Mouse (Mus musculus) frontal cortex, postnatal 10 days (tissue): ENCODE results near the gene Gm9767.

Source experiments
- DNase-seq, 2 experiments: peaks; one replicate each; pipeline ENCODE4 v3.0.0; 2022; ENCODE audit warnings: low spot score in 2 of 2, mixed read lengths in 1 of 2

Gene Gm9767

DNA sequence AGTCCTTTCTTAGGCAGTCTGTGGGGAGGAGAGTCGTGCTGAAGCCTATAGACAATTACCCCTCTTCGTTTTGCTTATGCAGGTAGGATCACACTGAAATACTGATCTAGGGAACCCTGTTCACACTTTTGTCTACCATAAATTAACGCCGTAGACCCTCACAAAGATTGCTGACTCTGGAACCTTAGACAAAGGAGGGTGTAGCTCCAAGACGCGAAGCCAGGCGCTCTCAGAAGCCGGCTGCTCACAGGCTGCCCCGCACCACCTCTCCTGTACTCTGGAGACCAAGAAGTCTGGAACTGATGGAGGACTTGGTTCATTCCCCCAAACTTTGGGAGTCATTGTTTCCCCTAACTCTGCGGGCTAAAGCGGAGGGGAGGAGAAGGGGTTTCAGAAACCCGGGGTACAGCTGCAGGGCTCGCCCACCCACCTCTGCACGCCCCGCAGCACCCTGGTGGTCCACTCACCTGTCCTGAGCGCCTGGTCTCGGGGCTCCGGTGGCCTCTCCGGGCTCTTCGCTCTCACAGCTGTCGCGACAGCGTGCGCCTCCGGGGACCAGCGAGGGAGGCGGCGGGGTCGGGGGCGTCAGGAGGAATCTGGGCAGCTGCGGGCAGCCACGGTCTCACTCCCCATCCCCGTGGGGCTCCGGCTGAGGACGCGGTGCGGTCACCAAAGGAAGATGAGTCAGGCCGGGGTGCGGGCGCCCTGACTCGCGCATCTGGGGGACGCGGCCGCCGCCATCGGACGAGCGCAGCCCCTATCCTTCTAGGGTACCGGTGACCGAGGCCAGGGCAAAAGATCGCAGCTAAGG, at the start of gene Gm9767:
TSS of gene Gm9767 (plus strand) at position 585 of the 811 bp plus-strand sequence.
- DNase-seq = peak; percentile 10 to 34

DNA sequence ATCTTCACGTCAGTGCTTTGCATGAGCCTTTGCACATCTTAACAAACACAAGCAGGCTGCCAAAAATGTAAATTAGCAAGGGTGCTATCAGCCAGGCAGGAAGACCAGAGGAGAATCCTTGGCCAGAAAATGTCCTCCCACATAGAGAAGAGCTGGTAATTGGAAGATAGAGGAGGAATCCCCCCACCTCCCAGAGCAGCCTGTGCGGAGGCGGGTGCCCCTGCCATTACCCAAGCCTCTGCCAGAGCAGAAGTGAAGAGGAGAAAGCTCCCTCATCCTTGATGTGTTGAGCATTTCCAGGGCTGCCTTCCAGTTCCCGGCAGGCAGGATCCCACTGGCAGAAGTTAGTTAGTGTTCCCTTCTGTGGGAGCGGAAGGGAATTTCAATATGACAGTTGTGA, 43.1 kb upstream of the Gm9767 start:
- peak; percentile 61 to 79 for DNase-seq

DNA sequence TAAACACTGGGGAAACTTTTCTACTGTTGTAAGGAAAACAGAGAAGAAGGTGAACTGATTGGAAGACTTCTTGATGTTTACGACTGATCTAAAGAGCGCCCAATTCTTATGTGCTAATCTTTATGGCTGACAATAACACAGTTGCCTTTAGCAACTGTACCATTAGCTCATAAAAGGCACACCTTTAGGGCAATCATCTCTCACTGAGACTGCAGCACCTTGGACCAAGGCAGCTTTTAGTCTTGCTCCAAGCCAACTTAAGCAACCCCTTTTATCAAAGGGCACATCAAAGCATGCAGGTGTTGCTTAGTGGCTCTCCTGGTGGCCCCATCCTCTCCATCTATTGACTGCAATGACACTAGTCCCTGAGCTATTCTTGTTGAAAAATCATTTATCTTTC, 26.9 kb upstream of the Gm9767 start:
- DNase-seq = no peak

DNA sequence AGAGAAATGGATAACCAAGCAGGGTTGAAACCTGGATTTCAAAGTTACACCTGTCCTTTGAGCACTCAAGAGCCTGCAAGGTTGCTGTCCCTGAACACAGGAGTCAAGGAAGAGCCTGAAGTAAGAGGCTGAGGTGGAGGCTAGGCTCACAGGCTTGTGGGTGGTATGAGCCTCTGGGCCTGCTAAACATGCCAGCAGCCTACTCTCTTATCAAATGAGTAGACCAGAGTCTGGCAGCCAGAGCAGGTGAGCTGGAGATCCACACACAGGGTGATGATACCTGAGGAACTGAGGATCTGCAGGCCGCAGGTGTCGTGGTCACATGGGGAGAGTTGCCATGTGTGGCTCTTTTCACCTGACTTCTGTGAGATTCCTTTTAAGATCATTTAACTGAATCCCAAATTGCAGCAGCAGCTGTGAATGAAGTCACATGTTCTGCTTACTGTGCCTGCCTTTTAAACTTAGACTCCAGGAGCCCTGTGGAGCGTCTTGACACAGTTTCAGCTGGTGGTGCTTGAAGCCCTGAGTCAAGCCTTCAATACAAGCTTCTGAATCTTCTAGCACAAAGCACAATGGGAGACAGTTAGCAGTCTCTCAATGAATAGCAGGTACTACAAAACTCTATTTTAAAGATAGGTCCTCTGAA, 18.3 kb upstream of the Gm9767 start:
- no peak for DNase-seq

DNA sequence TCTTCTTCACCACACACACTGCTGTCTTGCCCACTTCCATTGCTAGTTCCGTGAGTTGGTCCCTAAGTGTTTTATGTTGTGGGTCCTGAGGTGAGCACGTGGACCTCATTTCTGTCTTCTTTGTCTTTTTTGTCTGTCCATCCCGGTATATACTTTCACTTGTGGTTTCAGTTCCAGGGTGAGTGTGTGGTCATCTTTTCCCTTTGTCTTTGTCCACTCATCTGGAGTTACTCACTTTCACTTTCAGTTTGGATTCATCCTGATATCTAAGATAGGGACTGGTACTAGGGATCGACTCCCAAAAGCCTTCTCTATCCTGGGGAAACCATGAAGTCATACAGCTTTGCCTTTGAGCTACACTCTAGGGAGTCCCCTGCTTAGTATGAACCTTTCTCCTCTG, 15.0 kb upstream of the Gm9767 start:
- DNase-seq = no peak

DNA sequence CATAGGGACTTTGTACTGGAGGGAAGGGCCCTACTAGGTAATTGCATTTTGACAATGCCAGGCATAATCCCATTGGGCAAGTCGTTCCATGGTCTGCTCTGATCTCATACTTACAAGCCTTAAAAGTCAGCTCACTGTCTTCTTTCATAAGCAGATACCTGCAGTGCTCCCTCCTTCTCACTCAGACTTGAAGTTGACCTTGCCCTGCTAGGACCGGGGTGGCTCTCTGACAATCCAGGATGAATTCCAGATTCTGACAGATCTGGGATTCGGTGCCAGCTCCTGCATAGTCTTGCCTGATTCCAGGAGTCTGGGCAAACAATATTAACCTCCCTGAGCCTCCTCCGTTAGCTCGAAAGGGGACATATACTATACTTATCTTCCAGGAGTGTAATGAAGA, 6.1 kb upstream of the Gm9767 start:
- no peak for DNase-seq

DNA sequence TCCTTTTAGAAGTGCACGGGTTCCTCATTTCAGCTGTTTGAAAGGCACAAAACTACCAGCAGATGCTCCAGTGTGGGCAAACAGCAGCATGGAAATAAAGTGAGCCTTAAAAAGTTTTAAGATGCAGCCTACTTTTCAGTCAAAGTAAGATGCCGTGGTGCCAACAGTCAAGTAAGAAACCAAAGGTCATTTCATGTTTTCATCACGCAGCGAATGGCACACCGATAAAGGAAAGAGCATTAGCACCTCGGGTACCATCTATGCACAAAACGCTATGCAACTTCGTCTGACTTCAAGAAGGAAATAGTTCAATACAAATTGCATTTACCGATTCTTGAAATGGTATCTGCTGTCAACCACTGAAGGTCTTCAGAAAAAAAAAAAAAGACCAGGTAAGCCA, 1.1 kb upstream of the Gm9767 start:
- no peak for DNase-seq

DNA sequence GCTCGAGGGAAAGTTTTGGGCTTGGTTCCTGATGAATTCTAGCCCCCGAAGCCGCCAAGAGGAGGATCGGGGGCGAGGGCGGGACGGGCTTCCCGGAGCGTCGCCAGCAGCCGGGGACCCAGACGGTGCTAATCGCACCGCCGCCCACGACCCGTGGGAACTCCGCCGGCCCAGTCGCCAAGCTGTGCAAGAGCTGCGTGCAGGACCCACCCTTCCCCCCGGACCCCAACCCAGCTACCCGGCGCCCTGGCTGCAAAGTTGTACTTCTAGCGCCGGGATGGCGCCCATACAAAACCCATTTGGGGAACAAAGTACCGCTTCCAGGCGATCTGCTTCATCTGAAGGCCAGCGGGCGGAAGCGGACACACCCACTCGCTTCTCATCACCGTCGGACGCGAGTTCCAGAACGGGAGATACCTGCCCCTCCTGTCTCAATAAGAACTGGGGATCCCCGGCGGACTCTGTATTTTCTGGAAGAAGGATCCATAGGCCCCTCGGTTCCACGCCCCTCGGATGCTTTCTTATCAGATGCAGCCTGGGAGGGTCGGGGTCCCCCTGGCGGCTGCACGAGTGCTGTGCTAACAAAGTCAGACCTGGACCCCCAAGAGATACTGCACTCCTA, 577 bp downstream of the Gm9767 start, which contains the start of gene Tmem200a:
TSS of gene Tmem200a (minus strand) at position 532 of the 622 bp plus-strand sequence.
- DNase-seq = peak; percentile 59 to 79

DNA sequence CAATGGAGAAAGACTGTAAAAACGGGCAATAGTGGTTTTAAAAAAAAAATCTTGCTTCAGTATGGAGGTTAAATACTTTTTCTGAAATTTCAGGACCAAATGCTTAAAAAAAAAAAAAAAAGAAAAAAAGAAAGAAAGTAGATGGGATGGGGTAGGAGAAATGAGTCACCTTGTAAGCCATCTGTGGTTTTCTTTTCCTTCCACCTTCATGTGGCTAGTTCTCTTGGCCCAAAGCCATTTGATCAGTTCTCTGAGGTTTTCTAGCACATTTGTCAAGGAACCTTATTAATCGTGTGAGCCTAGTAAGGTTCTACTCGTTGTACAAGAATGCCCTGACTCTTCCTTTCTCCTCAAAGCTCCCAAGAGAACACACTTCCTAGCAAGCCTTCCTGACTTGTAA, 1.6 kb downstream of the Gm9767 start:
- DNase-seq = no peak

DNA sequence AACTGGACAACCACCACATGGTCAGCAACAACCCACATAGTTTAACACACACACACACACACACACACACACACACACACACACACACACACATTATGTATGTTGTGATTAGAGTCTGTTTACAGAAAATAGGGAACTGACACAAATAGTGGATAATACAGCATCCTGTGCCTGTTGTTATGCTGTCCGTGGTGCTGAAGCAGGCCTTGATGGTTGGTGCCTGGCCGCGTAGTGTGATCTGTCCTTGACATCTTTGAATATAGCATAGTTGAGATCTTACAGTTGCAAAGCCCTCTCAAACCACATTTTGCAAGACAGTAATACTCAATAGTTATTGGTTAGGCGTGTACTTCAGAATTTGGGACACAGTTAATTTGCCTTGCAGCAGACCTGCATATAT, 4.0 kb downstream of the Gm9767 start:
- no peak for DNase-seq

DNA sequence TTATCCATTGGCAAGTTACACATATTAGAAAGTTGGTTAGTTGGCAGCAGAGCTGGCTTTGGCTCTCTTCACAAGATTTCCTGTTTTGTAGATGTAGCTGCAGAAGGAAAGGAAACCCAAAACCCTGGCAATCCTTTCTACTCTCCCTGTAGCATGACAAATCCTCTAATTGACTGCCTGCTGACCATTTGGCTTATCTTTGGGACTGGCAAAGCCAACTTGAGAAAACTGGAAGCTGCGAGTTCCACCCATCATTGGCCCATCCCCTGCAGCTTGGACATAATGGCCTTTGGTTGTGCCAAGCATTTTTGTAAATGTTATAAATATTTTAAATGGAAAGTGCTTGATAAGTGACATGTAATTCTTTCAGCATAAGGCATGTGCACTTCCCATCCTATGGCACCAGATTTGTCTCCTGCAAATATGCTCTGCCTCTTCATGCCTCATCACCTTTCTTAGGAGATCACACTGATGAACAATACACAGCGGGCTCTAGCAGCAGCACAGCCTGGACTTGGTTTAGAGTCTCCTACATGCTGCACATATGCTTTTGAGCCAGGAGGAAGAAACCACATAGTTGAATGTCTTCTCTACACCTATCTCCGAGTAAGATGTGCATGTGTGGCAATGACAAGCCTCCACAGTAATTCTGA, 25.4 kb downstream of the Gm9767 start:
- DNase-seq = no peak

DNA sequence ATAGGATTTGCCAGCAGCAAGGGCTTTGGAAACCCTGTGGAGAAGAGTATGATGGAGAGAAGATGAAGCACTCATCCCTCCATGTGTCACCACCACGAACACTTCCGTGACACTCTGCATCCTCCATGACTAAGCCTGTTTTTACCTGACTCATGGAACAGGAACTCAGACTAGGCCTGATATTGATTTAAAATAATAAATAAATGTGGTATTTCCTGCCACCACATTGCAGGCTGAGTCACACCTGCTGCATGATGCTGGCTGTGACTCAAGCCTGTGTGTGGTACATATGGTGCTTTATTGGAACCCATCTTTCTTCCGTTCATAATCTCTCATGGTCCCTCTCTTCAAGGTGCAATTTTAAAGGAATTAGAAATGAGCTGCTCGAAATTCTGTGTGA, 36.4 kb downstream of the Gm9767 start:
- DNase-seq = no peak

DNA sequence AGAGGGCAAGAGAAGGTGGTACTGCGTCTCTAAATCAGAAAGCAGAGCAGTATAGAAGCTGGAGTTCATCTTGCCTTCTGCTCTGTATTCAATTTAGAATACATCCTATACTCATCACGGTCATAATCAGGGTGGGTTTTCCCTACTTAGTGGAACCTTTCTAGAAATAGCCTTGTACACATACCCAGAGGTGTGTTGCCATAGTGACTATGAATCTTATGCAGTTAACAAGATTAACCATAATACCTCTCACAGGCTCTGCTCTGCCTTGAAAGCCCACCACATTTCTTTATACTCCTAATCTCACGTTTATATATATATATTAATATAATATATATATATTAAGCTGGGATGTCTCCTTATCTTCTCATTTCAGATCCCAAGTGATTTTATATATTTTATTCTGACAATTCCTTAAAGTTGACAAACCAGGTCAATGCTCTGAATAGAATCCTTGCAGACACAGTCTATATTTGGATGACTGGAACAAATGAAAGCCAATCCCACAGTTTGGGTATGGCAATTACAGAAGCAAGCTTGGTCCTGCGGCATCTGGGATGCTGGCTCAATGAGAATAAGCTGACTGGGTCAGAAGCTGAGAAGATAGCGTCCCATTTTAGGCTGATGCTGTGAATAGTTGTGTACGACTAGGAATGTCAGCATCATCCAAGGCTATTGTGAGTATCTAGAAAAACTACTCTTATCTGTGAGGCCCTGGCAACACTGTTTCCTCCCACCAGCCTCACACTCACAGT, 41.2 kb downstream of the Gm9767 start:
- DNase-seq = no peak

DNA sequence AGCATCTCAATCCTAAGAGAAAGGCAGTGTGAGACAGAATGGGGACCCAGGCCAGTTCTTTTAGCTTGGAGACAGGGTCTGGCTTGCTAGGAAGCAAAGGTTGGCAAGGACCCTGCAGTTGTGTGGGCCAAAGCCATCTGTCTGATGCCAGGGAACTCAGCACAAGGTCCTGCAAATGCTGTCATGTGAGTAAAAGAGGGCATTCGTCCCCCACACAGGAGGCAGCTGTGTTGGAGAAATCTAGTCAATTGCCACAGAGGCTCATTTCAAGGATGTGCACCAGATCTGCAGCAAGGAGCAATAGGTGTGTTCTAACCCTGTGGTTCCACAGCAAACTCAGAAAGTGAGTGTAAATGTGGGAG, 41.7 kb downstream of the Gm9767 start:
- DNase-seq = peak in 1 of 2 experiments; percentile 12
